Mouse (Mus musculus) heart, embryonic 16.5 days (tissue): ENCODE results near the gene Dtd2. TPM values are rescaled to one million over a fixed set of nuclear protein-coding genes. Genes with fewer than 3 reads are reported as not detected.
A peak's percentile ranks its signal among the peaks of the same experiment; 100 is the strongest.

Experiments used
- ATAC-seq: fragments of 200-750 bp; cut with Nextera tagmentation; replicated peaks from 2 replicates; pipeline ENCODE4 v1.8.0; 2017; ENCODE audit warnings: moderate number of reproducible peaks; ENCODE audit not compliant: insufficient read depth, low FRiP score; ENCODE audit errors: extremely low read depth
- H3K27ac ChIP-seq: fragments of 300-500 bp; sonication (generic); 2 replicates; pipeline ENCODE4 v1.5.1; 2014; ENCODE audit warnings: mild to moderate bottlenecking, low read length, control low read depth, moderate library complexity
- H3K27me3 ChIP-seq: fragments of 300-500 bp; sonication (generic); 2 replicates; pipeline ENCODE4 v1.6.1; 2014; ENCODE audit warnings: low read length, mixed read lengths; ENCODE audit not compliant: control insufficient read depth, insufficient read depth
- H3K36me3 ChIP-seq: fragments of 300-500 bp; sonication (generic); 2 replicates; pipeline ENCODE4 v1.6.1; 2014; ENCODE audit not compliant: control insufficient read depth, insufficient read depth
- H3K4me1 ChIP-seq: fragments of 300-500 bp; sonication (generic); 2 replicates; pipeline ENCODE4 v1.6.1; 2014; ENCODE audit warnings: low read length, mixed read lengths; ENCODE audit not compliant: control insufficient read depth, insufficient read depth
- H3K4me2 ChIP-seq: fragments of 300-500 bp; sonication (generic); 2 replicates; pipeline ENCODE4 v1.6.1; 2014; ENCODE audit warnings: low read depth, mild to moderate bottlenecking, control low read depth, low read length
- H3K4me3 ChIP-seq: fragments of 300-500 bp; sonication (generic); 2 replicates; pipeline ENCODE4 v1.5.1; 2014; ENCODE audit warnings: mild to moderate bottlenecking, control low read depth, low read length
- H3K9ac ChIP-seq: fragments of 300-500 bp; sonication (generic); 2 replicates; pipeline ENCODE4 v1.6.1; 2014; ENCODE audit warnings: low read length, control low read depth
- H3K9me3 ChIP-seq: fragments of 300-500 bp; sonication (generic); replicated peaks from 2 replicates; pipeline ENCODE4 v1.6.1; 2016; ENCODE audit warnings: low read length; ENCODE audit not compliant: control insufficient read depth
- WGBS: fragments of 180-500 bp; shearing (Covaris S2); extraction: QIAGEN DNeasy Blood & Tissue Kit; methylation state at CpG from one replicate; pipeline ENCODE4 v1.1.7; 2014; 5-methylcytosine and 5-hydroxymethylcytosine counted together
- polyA plus RNA-seq: library from polyadenylated mRNA; unstranded; fragments of >200 nt; fragmentation: Nextera tagmentation; extraction: Ambion mirVana; gene quantifications from 2 replicates; pipeline ENCODE4 v1.2.1, GENCODE M21; 2015

Gene Dtd2
- polyA plus RNA-seq, 1 experiment from 2014 or later: 15.8 TPM

DNA sequence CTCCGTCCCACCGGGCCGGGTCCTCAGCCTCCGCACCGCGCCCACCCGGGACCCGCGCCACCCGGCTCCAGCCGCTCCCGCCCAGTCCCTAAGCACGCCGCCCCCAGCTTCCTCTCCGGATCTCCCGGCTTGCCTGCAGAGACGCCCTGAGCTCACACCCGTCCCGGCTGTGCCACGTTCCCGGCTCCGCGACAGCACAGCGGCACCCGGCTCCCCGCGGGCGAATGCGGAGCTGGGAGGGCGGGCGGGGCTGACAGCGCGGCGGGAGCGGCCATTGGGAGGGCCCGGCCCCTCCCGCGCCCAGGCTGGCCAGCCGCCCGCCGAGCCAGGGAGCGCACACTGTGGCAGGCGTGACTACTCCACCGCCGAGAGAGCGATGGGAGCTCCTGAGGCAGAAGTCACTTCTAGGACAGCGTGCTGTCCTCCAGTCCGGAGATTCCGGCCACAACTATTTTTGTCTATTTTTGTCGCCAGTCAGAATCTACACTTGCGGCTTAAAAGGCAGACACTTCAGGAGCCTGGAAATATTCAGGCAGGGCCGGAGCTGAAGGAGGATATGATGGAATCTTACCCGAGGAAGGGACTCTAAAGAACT is 35.1 kb downstream of the Dtd2 start, which contains the start of gene Heatr5a:
TSS of gene Heatr5a (minus strand) at position 252 of the 595 bp plus-strand sequence.
- Histone ChIP-seq H3K36me3 (peaks cover 2% of the 10 kb centered on the region; the same call in 1 of the 2 replicates), H3K9me3 (no peaks in the 10 kb centered on the region), H3K9ac (peak within 1 kb of the TSS; percentile 91), H3K27me3 (no peaks in the 10 kb centered on the region), H3K27ac (peak within 1 kb of the TSS; percentile 88), H3K4me3 (peak within 1 kb of the TSS; percentile 78), H3K4me1 (peaks cover 17% of the 10 kb centered on the region), H3K4me2 (peak within 1 kb of the TSS; percentile 81)
- peak; percentile 94 for ATAC-seq
- under 1% methylated on average over 52 of the region's 53 CpGs for WGBS

DNA sequence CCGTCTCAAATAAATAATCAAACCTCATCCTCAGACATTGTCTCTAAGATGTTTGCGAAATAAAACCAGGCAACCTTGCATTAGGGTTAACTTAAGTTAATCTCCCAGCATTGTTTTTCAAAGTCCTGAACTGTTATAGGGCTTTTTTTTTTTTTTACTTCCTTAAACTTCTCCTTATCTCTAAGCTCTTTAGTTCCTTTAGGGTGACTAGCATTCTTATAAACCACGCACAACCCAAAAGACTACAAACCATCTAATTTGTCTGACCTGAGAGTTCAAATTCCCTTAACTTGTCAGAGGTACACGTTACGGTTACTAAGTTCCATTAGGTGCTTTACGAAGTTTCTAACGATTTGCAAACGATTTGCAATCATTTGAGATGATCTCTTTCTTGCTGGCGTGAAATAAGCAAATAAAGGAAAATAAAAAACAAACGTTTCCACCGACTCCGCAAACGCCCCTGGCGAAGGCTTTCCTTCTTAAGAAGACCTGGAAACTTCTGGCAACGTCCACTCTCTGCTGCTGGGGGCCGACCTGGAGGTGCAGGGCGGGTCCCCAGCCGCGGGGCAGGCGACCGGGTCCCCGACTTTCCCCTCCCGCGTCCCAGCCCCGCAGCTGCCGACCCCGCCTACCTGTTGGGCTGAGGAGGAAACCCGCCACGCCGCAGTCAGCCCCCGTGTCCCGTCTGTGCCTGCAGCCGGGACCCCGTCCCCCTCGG is 35.8 kb downstream of the Dtd2 start:
- Histone ChIP-seq H3K36me3 (peaks cover 2% of the 10 kb centered on the region; the same call in 1 of the 2 replicates), H3K4me2 (peak overlapping the region; percentile 81), H3K27me3 (no peaks in the 10 kb centered on the region), H3K4me3 (peak overlapping the region; percentile 78), H3K9me3 (no peaks in the 10 kb centered on the region), H3K9ac (peak overlapping the region; percentile 91), H3K27ac (peak overlapping the region; percentile 88), H3K4me1 (peaks cover 17% of the 10 kb centered on the region)
- under 1% methylated on average over 35 of the region's 35 CpGs for WGBS
- ATAC-seq: peak; percentile 49; the same call in 1 of the 2 replicates

DNA sequence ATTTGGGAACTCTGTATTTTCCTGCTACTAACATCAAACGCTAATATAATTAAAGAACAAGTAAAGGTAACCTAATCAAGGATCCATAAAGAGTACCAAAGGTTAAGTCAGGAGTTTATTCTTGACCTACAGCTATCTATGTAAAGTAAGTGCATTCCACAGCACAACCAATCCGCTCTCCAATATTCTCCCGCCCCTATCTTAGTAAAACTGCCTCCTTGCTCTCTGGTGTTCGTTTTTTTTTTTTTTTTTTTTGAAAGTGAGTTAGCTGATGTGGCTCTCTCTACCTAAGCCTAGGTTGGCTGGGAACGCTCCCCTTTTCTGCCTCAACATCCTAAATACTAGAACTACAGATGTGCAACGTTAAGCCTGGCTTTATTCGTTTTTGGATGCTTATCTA is 36.4 kb downstream of the Dtd2 start:
- no peaks in the 10 kb centered on the region for H3K27me3 ChIP-seq
- peak overlapping the region; percentile 91 for H3K9ac ChIP-seq
- H3K27ac ChIP-seq: no peak overlapping the region
- H3K36me3 ChIP-seq: peaks cover 2% of the 10 kb centered on the region; the same call in 1 of the 2 replicates
- peak overlapping the region; percentile 81 for H3K4me2 ChIP-seq
- H3K9me3 ChIP-seq: no peaks in the 10 kb centered on the region
- WGBS: 8% methylated on average over 7 of the region's 7 CpGs
- peak overlapping the region; percentile 78 for H3K4me3 ChIP-seq
- H3K4me1 ChIP-seq: peaks cover 17% of the 10 kb centered on the region
- ATAC-seq: no peak

DNA sequence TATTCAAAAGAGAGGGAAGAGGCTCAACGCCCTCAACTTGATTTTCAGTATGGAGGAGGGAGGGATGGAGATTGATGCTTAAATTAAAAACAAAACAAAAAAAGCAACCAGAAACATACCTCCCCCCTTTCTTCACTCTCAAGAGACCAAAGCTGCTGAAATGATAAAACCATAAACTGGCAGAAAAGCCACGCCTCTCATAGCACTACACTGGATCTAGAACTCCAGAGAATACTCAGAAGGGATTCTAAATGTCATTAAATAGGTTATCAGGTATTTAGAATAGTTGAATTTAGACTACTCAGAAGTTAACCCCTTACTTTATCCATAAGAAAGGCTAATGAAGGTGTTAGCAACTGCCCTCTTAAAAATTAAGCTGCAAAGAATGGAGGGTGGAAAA is 37.2 kb downstream of the Dtd2 start:
- H3K9ac ChIP-seq: no peak overlapping the region; the same call in 1 of the 2 replicates
- no peaks in the 10 kb centered on the region for H3K9me3 ChIP-seq
- ATAC-seq: no peak
- H3K4me3 ChIP-seq: no peak overlapping the region
- H3K4me2 ChIP-seq: no peak overlapping the region
- H3K36me3 ChIP-seq: peaks cover 2% of the 10 kb centered on the region; the same call in 1 of the 2 replicates
- peaks cover 17% of the 10 kb centered on the region for H3K4me1 ChIP-seq
- no peaks in the 10 kb centered on the region for H3K27me3 ChIP-seq
- H3K27ac ChIP-seq: no peak overlapping the region
- 78% methylated on average over 2 of the region's 2 CpGs for WGBS

DNA sequence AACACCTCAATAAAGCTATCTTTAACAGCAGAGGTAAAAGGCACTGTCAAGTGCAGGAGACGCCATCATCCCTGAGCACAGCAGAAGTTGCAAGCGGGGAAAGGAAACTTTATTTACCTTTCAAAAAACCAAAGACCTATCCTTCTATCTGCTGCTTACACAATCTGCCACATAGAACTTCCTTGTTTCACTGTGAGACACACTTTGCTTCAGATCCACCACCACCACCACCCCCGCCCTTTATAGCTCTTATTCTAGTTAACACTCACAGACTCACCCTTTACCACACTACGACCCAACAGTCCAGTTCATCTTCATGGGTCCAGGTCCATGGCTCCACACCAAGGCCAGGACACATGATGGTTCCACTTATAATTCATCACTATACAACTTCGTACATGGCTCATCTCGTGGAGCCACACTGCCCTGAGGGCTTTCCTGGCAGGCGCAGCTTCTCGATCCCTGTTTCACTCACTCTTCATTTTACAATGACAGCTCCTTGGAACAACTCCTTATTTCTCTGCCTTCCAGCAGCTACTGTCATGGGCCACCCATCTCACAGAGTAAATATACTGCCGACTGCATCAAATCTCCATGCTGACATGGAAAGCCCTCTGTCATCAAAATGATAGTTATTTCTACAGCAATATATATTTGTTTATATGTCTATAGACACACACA is 38.2 kb downstream of the Dtd2 start:
- Histone ChIP-seq H3K9ac (no peak overlapping the region), H3K36me3 (peaks cover 2% of the 10 kb centered on the region; the same call in 1 of the 2 replicates), H3K4me1 (peaks cover 17% of the 10 kb centered on the region), H3K4me2 (no peak overlapping the region), H3K4me3 (no peak overlapping the region), H3K27me3 (no peaks in the 10 kb centered on the region), H3K9me3 (no peaks in the 10 kb centered on the region), H3K27ac (no peak overlapping the region)
- ATAC-seq: no peak
- WGBS: 81% methylated on average over 9 of the region's 9 CpGs

DNA sequence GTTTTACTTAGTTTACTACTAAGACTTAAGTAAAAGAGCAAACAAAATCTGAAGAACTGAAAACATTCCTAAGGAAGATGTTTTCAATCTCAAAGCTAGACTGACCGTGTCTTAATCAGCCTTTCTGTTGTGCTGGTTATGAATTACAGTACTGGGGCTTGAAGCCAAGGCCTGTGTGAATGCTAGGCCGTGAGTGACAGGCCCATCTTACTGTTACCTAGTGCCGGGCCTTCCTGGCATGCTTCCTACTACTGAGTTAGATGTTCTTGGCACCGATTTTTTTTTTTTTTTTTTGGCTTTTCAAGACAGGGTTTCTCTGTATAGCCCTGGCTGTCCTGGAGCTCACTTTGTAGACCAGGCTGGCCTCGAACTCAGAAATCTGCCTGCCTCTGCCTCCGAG is 48.7 kb downstream of the Dtd2 start:
- H3K4me1 ChIP-seq: no peaks in the 10 kb centered on the region
- H3K9ac ChIP-seq: no peak overlapping the region
- H3K27ac ChIP-seq: no peak overlapping the region
- no peaks in the 10 kb centered on the region for H3K9me3 ChIP-seq
- no peaks in the 10 kb centered on the region for H3K27me3 ChIP-seq
- H3K4me2 ChIP-seq: no peak overlapping the region
- peaks cover 15% of the 10 kb centered on the region for H3K36me3 ChIP-seq
- 79% methylated on average over 6 of the region's 6 CpGs for WGBS
- H3K4me3 ChIP-seq: no peak overlapping the region
- ATAC-seq: no peak

DNA sequence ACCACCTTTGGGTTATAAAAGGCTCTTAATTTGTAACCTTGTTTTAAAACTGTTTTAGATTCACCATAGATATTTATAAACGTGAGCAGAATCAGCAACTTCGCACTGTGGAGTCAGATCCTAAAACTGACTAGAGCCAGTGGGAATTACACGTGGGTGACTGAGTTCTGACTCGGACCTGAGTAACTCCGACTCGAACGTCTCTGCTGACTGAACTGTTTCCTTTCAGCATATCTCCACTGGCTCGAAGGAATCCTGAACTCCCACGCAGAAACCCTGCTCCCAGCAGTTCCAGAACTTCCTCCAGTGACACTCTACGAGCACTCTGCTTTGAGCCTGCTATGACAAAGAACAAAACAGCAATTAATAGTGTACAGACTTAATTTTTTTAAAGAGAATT is 54.0 kb downstream of the Dtd2 start:
- 52% methylated on average over 10 of the region's 10 CpGs for WGBS

DNA sequence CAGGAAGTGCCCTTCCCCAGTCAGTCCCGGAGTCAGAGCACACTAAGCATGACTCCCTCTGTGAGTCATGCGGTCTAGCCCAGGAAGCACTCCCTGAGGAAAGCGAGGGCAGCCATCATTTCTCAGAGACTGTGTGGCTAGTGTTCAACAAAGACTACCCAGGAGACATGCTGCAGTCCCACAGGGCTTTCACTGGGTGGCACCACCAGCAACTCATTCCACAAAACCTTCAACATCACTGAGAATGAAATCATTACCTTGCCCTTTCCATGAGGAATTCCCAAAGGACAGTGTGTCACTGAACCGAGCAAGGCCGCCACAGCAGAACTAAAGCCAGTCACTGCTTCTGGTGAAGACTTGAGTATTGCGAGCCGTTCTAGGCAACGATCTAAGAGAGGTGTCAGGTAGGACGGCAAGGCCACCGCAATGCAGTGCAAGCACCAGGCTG is 58.8 kb downstream of the Dtd2 start:
- Histone ChIP-seq H3K36me3 (peaks cover 57% of the 10 kb centered on the region), H3K4me2 (no peak overlapping the region), H3K9me3 (no peaks in the 10 kb centered on the region), H3K4me1 (no peaks in the 10 kb centered on the region), H3K27ac (no peak overlapping the region), H3K27me3 (no peaks in the 10 kb centered on the region), H3K9ac (no peak overlapping the region), H3K4me3 (no peak overlapping the region)
- WGBS: 76% methylated on average over 10 of the region's 10 CpGs
- peak; percentile 23; the same call in 1 of the 2 replicates for ATAC-seq

More for the DNA sequence above, 54.0 kb downstream of the Dtd2 start:
- Histone ChIP-seq H3K9me3 (no peaks in the 10 kb centered on the region), H3K27ac (no peak overlapping the region), H3K4me2 (no peak overlapping the region), H3K4me3 (no peak overlapping the region), H3K27me3 (no peaks in the 10 kb centered on the region), H3K9ac (no peak overlapping the region), H3K4me1 (no peaks in the 10 kb centered on the region), H3K36me3 (peaks cover 48% of the 10 kb centered on the region)
- ATAC-seq: peak; percentile 41; the same call in 1 of the 2 replicates
